Mouse (Mus musculus) kidney, postnatal 10 days (tissue): ENCODE results near the gene Gm9495.
A peak's percentile ranks its signal among the peaks of the same experiment; 100 is the strongest.
"Not testable (repeated sequence)": the region's sequence is repeated elsewhere in the genome, so short reads cannot be mapped to it uniquely, and the experiment has no call there.

Source experiments
- DNase-seq: peaks from one replicate; pipeline ENCODE4 v3.0.0; 2021; ENCODE audit warnings: mixed read lengths

Gm9495 gene

GRCm38 (mm10) chr8:69453465-69453864, at the start of gene Gm9495:
Gene Gm9495 (minus strand): TSS chr8:69453565.
- not testable (repeated sequence) for DNase-seq

GRCm38 (mm10) chr8:69474946-69475345, 21.6 kb upstream of the Gm9495 start:
- not testable (repeated sequence) for DNase-seq

- DNase-seq, result not testable (repeated sequence)
Measured at GRCm38 (mm10) chr8:69420018-69420417, 33.3 kb downstream of the Gm9495 start.

- DNase-seq, result no peak
Measured at GRCm38 (mm10) chr8:69414326-69414725, 39.0 kb downstream of the Gm9495 start.

- no peak for DNase-seq
Measured at GRCm38 (mm10) chr8:69404768-69405167, 48.6 kb downstream of the Gm9495 start.

- DNase-seq, result no peak
Measured at GRCm38 (mm10) chr8:69399956-69400443, 53.4 kb downstream of the Gm9495 start.

- DNase-seq, result peak; percentile 82
Measured at GRCm38 (mm10) chr8:69399181-69399955, 54.0 kb downstream of the Gm9495 start.

GRCm38 (mm10) chr8:69396196-69396595, 57.2 kb downstream of the Gm9495 start:
- no peak for DNase-seq

GRCm38 (mm10) chr8:69395050-69395789, 58.1 kb downstream of the Gm9495 start:
- DNase-seq, result peak; percentile 93

- no peak for DNase-seq
Measured at GRCm38 (mm10) chr8:69384361-69384760, 69.0 kb downstream of the Gm9495 start.
